Mouse (Mus musculus) adipocyte (in vitro differentiated cells): Measurements from ENCODE around the gene Cped1.
"Not testable (repeated sequence)": the region's sequence is repeated elsewhere in the genome, so short reads cannot be mapped to it uniquely, and the experiment has no call there.

Experiments used
- DNase-seq: peaks from one replicate; pipeline ENCODE4 v3.0.0-alpha.2; 2016; ENCODE audit warnings: low spot score

Gene Cped1

DNA sequence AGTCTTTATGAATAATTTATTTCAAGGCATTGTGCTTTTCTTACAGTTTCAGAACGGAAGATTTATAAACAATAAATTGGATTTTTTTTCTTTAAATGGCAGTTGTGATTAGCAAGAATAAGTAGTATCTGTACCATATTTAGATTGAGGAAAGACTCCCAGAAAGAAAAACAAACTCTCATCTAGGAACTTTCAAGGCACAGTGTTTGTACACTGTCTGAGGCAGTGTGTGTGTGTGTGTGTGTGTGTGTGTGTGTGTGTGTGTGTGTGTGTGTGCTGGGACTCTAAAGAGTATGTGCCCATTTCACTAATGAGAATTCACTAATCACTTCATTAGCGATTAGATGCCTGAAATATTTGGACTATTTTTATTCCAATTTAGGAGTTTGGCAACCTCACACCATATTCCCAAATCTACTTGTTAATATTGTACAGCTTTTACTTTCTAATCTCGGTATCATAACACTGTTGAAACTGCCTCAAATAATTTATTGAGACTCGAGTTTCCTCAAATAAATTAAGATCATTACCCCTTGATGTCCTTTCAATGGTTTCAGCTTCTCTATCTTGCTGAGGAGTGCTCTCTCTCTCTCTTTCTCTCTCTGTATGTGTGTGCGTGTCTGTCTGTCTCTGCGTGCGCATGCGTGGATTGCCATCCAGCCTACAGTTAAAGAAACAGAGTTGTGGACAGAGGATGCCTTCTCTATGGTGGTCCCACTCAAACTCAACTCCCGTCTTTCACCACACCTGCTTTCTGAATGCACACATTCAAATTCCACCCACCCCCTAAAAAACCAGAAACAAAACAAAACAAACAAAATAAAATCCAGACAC lies 41.3 kb downstream of the Cped1 start:
- no peak for DNase-seq

GRCm38 (mm10) chr6:22027854-22028253 lies 42.1 kb downstream of the Cped1 start:
- no peak for DNase-seq

GRCm38 (mm10) chr6:22030381-22030780 lies 44.7 kb downstream of the Cped1 start:
- no peak for DNase-seq

- peak; percentile 76 for DNase-seq
Measured at GRCm38 (mm10) chr6:22033188-22033587, 47.5 kb downstream of the Cped1 start.

- DNase-seq, result peak; percentile 67
Measured at GRCm38 (mm10) chr6:22035408-22035807, 49.7 kb downstream of the Cped1 start.

- DNase-seq, result no peak
Measured at GRCm38 (mm10) chr6:22035895-22036294, 50.2 kb downstream of the Cped1 start.

GRCm38 (mm10) chr6:22036396-22036795 lies 50.7 kb downstream of the Cped1 start:
- no peak for DNase-seq

DNA sequence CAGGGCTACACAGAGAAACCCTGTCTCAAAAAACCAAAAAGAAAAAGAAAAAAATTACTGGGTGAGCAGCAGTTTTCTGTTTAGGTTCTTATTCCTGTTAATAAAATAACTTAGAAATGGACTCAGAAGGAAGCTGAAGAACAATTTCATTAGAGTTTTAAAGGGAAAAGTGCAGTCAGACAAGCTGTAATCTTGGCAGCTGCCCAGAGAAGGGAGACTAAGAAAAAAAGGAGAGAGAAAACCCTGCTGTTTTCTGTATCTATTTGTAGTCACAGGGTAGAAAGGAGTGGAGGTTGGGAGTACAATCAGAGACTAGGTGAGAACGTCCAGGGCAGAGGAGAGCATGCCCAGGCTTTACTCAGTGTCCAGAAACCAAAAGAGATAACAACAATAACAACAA lies 51.2 kb downstream of the Cped1 start:
- peak; percentile 73 for DNase-seq

DNA sequence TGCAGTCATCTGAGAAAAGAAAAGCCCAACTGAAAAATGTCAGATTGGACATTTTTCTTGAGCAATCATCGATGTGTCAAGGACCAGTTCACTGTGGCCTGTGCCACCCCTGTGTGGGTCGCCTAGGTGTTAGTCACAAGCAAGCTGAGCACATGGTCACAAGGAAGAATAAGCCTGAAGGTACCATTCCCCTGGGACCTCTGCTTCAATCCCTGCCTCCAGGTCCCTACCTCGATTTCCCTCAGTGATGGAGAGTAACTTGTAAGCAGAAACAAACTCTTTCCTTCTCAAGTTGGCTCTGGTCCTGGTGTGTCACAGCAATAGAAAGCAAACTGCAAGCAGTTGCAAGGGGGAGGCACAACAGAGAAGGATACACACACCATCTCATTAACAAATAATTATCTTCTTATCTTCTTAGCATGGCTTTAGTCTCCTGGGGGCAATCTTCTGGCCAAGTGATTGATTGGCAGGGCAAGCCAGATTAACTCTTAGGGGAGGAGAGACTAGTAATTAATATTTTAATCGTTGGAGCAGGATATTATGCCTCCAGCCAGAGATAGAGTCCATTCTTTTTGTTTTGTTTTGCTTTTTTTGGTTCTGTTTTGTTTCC lies 51.8 kb downstream of the Cped1 start:
- peak; percentile 56 for DNase-seq

- not testable (repeated sequence) for DNase-seq
Measured at GRCm38 (mm10) chr6:22039666-22040065, 54.0 kb downstream of the Cped1 start.

DNA sequence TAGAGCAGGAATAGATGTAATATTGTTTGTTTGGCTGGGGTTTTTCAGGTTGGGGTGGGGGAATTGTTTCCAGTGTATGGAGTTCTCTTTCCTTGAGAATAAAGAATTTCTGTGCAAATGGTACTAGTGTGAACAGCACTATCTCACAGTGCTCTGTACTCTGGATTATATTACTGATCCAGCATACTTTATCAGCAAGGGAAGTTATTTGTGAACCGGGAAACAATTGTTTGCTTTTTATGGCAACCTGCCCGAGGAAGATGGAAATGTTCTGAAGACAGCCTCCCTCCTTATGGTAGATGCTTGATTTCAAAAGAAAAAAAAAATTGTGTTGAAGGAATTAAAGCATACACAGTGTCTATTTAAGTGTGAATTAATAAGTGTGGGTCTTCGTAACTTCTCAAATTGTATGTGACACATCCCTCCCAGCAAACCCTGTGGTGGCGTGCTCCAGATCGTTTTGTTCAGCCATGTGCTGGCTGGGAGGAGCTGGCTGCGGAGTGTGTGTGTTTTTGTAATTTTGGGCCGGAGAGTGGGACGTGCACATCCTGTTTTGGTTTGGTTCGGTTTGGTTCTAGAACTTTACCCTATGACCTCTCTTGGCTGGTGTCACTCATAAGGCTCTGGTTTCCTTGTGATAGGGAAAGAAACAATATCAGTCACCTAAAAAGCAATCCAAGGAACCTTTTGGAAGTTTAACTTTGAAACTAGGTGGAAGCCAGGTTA lies 59.3 kb downstream of the Cped1 start:
- no peak for DNase-seq

DNA sequence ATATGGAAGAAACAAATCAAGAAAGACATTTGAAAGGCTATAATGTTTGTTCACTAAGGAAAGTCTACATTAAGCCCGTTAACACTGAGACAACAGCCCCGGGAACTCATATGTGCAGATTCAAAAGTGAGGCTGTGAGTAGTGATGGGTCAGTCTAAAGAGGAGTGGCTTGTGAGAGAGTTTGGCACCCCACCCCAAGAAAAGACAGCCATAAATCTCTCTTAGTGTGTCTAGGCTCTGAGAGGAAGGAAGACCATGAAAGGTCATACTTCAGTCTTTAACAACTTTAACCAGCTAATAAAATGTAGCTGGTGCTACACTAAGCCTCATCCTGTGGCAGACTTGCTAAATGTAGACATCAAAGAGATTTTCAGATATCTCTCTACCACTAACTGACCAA lies 61.4 kb downstream of the Cped1 start:
- DNase-seq, result no peak

DNA sequence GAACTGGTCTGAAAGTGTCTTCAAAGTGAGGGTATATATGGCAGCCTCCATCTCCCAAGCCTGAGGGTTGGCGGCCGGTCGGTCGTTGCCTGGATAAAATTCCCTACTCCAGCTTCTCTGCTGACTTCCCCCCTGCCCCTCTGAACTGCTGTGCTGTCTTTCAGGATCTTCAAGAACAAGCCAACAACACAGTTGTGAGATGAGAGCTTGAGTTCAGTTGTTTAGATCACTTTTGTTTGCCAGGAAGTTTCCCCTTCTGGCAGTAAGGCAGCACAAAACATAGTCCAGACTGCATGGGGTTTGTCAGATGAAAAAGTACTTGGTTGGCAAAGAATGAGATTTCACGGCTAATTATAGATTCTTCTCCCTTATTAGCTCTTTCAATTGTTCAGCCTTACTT lies 63.4 kb downstream of the Cped1 start:
- DNase-seq, result no peak

DNA sequence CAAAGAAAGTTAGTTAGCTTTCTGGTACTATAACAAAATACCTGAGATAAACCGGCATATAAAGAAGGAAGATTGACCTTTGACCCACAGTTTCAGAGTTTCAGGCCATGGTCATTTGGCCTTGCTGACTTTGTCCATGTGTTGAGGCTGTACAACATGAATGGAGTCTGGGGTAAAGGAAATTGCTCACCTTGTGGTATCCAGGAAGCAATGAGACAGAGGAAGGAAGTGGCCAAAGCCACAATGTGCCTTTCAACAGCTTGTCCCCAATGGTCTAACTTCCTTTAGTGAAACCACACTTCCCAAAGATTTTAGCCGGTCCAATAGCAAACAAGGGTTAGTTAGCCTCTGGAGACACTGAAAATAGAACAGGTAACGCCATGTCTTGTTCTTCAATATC lies 65.8 kb downstream of the Cped1 start:
- DNase-seq, result no peak

DNA sequence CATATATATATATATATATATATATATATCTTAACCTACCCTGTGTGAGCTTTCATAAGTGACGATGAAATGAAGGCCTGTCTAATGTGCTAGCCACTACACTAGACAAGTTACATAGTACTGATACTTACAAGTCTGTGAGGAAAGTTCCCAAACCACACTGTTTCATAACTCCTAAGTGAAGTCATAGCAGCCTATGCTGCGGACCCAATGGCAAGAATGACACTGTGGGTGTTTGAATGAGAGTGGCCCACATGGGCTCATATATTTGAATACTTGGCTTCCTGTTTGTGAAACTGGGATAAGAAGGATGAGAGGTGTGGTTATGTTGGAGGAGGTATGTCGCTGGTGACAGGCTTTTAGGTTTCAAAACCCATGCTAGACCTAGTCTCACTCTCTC lies 67.3 kb downstream of the Cped1 start:
- no peak for DNase-seq

- peak; percentile 36 for DNase-seq
Measured at GRCm38 (mm10) chr6:22064341-22064740, 78.6 kb downstream of the Cped1 start.

DNA sequence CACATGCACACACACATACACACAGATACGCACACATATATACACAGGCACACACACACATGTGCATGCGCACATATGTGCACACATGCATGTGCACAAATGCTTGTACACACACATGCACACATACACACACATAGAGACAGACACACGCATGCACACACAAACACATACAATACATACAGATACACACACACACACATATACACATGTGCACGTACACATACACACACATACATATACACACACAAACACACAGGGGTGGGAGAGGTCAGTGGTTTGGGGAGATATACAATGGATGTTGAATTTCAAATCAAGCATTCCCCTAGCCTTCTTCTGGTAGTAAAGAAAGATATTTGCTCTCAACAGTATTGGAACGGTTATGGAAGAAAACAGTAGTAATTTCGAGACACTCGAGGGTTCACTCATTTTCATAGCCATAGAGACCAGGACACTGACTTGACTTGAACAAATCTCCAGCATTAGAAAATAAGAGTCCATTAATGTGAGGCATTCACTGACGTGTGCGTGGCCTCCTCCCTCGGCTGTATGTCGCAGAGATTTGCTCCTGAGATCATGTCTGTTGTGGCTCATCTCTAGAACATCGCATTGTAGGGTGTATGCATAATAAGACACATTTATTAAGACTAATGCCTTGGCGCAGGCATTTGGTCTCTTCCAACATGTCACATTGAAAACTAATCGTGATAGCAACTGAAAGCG lies 85.0 kb downstream of the Cped1 start:
- DNase-seq, result no peak

GRCm38 (mm10) chr6:22071323-22071840 lies 85.7 kb downstream of the Cped1 start:
- DNase-seq, result peak; percentile 53

DNA sequence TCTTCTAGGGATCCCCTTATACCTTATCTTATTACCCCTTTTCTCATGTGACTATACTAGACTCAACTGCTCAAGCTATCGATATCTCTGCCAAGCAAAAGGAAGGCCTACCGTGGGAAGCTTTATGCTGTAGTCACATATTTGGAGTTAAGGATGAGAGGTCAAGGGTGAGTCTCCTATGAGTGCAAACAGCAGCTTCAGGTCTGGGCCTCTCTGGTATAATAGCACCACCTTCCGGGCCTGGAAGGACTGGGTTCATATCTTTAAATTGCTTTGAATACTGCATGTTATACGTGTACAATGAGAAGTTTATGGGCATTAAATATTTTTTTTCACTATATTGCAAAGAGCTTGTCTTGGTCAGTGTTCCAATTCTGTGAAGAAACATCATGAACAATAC lies 87.0 kb downstream of the Cped1 start:
- DNase-seq, result no peak

- no peak for DNase-seq
Measured at GRCm38 (mm10) chr6:22074232-22075083, 88.7 kb downstream of the Cped1 start.

DNA sequence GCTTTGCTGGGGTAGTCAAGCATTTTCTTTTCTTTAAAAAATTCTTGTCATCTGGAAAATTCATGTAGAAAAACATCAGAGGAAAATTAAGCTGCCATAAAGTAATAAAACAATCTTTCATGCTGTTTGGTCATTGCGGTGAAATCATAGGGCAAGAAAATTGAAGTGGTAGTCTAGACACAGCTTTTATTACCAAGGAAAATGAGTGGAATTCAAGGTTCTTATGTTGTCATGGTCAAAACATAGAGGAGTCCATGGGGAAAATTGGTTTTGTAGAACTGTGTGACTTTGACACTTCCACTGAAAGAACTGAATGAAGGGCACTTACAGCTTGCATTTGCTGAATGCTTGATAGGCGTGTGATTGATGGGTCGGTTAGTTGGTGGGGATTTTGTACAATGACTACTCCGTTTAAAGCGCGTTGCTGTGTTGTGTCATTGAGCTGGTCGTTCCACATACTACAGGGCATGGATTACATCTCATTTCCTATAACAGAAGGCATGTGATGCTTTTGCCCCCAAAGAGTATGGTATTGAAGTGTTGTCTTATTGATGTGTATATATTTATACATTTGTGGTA lies 93.1 kb downstream of the Cped1 start:
- DNase-seq, result no peak
